ENCODE assay signal across 25 mouse cellular contexts in genomic region chr5:150564426-150564825, GRCm38 (mm10). TPM values are rescaled to one million over a fixed set of nuclear protein-coding genes. Genes with fewer than 3 reads are reported as not detected.
A peak's percentile ranks its signal among the peaks of the same experiment; 100 is the strongest.
DNase-seq lines count a peak whose midpoint lies in the region; ATAC-seq and TF ChIP-seq lines count a peak whose summit lies in the region.
"Had no signal": no experiment of that assay in that cellular context is flagged by ENCODE, and none has a peak within 500 bp of the region (broad histone marks: within the 10 kb centered on the region; RNA-seq: fewer than 3 reads in every experiment).

No protein-coding gene starts in this region.

- no peaks in the 10 kb centered on the region for H3K9me3 ChIP-seq in forebrain, embryonic 10.5 days
- no peaks in the 10 kb centered on the region for H3K9me3 ChIP-seq in forebrain, embryonic 14.5 days (replicated peaks; ENCODE audit: control insufficient read depth, low read length)
- no peaks in the 10 kb centered on the region for H3K9me3 ChIP-seq in liver, postnatal 0 days (ENCODE audit: low read length)
- H3K9me3 ChIP-seq in liver, embryonic 11.5 days (ENCODE audit: control insufficient read depth, low read length): no peaks in the 10 kb centered on the region
- no peaks in the 10 kb centered on the region for H3K9me3 ChIP-seq in heart, embryonic 11.5 days (replicated peaks; ENCODE audit: control insufficient read depth, low read length)
- H3K9me3 ChIP-seq: embryonic facial prominence, embryonic 13.5 days; forebrain, embryonic 13.5 days; heart, embryonic 13.5 days; hindbrain, embryonic 12.5 days; hindbrain, embryonic 15.5 days had no signal

- no peak for ATAC-seq in forebrain, embryonic 14.5 days
- ATAC-seq in liver, postnatal 0 days: no peak
- ATAC-seq in liver, embryonic 11.5 days (replicated peaks; ENCODE audit: low FRiP score): no peak
- no peak for ATAC-seq in heart, embryonic 11.5 days (replicated peaks; ENCODE audit: insufficient number of reproducible peaks, low FRiP score, low TSS enrichment)
- ATAC-seq: activated CD4-positive, CD25-positive, alpha-beta regulatory T cell, adult 4 months; forebrain, embryonic 13.5 days; forebrain, postnatal 0 days had no signal

- no peak overlapping the region for H3K9ac ChIP-seq in forebrain, embryonic 14.5 days (ENCODE audit: low read length)
- no peak overlapping the region for H3K9ac ChIP-seq in liver, postnatal 0 days (replicated peaks)
- H3K9ac ChIP-seq in liver, embryonic 11.5 days (ENCODE audit: low read depth, low read length): no peak overlapping the region
- H3K9ac ChIP-seq in heart, embryonic 11.5 days (ENCODE audit: low read depth, low read length): no peak overlapping the region
- H3K9ac ChIP-seq: embryonic facial prominence, embryonic 13.5 days; forebrain, embryonic 13.5 days; forebrain, postnatal 0 days; heart, embryonic 13.5 days; hindbrain, embryonic 12.5 days; hindbrain, embryonic 15.5 days had no signal

- H3K4me2 ChIP-seq in forebrain, embryonic 14.5 days (ENCODE audit: low read length): no peak overlapping the region
- H3K4me2 ChIP-seq in liver, postnatal 0 days (ENCODE audit: low read depth, low read length): no peak overlapping the region
- H3K4me2 ChIP-seq in liver, embryonic 11.5 days: no peak overlapping the region
- no peak overlapping the region for H3K4me2 ChIP-seq in heart, embryonic 11.5 days
- H3K4me2 ChIP-seq: embryonic facial prominence, embryonic 13.5 days; forebrain, embryonic 13.5 days; heart, embryonic 13.5 days; hindbrain, embryonic 12.5 days; hindbrain, embryonic 15.5 days had no signal

- TF ChIP-seq CTCF in liver, postnatal 0 days (IDR thresholded peaks at IDR 0.05; ENCODE audit: low read depth): no peak

- DNase-seq in forebrain, embryonic 10.5 days (ENCODE audit: extremely low spot score, low spot score): peak; percentile 10
- no peak for DNase-seq in forebrain, embryonic 14.5 days (ENCODE audit: low spot score)
- DNase-seq in liver, postnatal 0 days: peak; percentile 4
- DNase-seq in liver, embryonic 11.5 days (ENCODE audit: low spot score): no peak
- DNase-seq in urinary bladder, postnatal 4 days (ENCODE audit: low spot score in 2 of 2): peak; percentile 11 to 52
- DNase-seq in urinary bladder, postnatal 14 days (ENCODE audit: low spot score): no peak
- DNase-seq: adrenal gland, adult 8-10 months; adrenal gland, postnatal 25 days; cerebellum, adult 11-12 months; cerebellum, adult 9-10 months; cerebellum, postnatal 14 days; forebrain, postnatal 0 days; gastrocnemius, adult 2 months; gastrocnemius, postnatal 14 days; heart, adult 18-20 months had no signal

- no peak overlapping the region for H3K27ac ChIP-seq in forebrain, embryonic 10.5 days
- H3K27ac ChIP-seq in forebrain, embryonic 14.5 days (ENCODE audit: low read depth, low read length): no peak overlapping the region
- H3K27ac ChIP-seq in liver, postnatal 0 days (ENCODE audit: low read depth): no peak overlapping the region
- no peak overlapping the region for H3K27ac ChIP-seq in liver, embryonic 11.5 days (ENCODE audit: low read depth, low read length)
- H3K27ac ChIP-seq in heart, embryonic 11.5 days (ENCODE audit: low read depth, low read length): no peak overlapping the region
- H3K27ac ChIP-seq: embryonic facial prominence, embryonic 13.5 days; forebrain, embryonic 13.5 days; gastrocnemius, adult 2 months; heart, embryonic 13.5 days; hindbrain, embryonic 12.5 days; hindbrain, embryonic 15.5 days had no signal

- no peak overlapping the region for H3K4me3 ChIP-seq in forebrain, embryonic 10.5 days
- H3K4me3 ChIP-seq in forebrain, embryonic 14.5 days (ENCODE audit: low read depth, low read length): no peak overlapping the region
- no peak overlapping the region for H3K4me3 ChIP-seq in liver, postnatal 0 days (ENCODE audit: low read depth, low read length)
- H3K4me3 ChIP-seq in liver, embryonic 11.5 days (ENCODE audit: low read depth, low read length): no peak overlapping the region
- H3K4me3 ChIP-seq in heart, embryonic 11.5 days (ENCODE audit: low read depth, low read length): no peak overlapping the region
- H3K4me3 ChIP-seq: embryonic facial prominence, embryonic 13.5 days; erythroblast, embryonic 14.5 days; forebrain, embryonic 13.5 days; gastrocnemius, adult 2 months; heart, embryonic 13.5 days; hindbrain, embryonic 12.5 days; hindbrain, embryonic 15.5 days had no signal

- TF ChIP-seq EP300 in liver, postnatal 0 days (IDR thresholded peaks at IDR 0.05; ENCODE audit: low read depth): no peak

- no peaks in the 10 kb centered on the region for H3K27me3 ChIP-seq in forebrain, embryonic 10.5 days (ENCODE audit: poor library complexity, severe bottlenecking)
- H3K27me3 ChIP-seq in forebrain, embryonic 14.5 days (replicated peaks; ENCODE audit: control insufficient read depth, insufficient read depth, low read length): no peaks in the 10 kb centered on the region
- H3K27me3 ChIP-seq in liver, postnatal 0 days (ENCODE audit: insufficient read depth, low read length): no peaks in the 10 kb centered on the region
- H3K27me3 ChIP-seq in liver, embryonic 11.5 days (replicated peaks; ENCODE audit: control insufficient read depth, insufficient read depth, low read length): no peaks in the 10 kb centered on the region
- H3K27me3 ChIP-seq in heart, embryonic 11.5 days (ENCODE audit: control insufficient read depth, insufficient read depth, low read length): no peaks in the 10 kb centered on the region
- H3K27me3 ChIP-seq: embryonic facial prominence, embryonic 13.5 days; forebrain, embryonic 13.5 days; heart, embryonic 13.5 days; hindbrain, embryonic 12.5 days; hindbrain, embryonic 15.5 days had no signal

- WGBS in forebrain, embryonic 10.5 days: 92% methylated on average over 6 of the region's 6 CpGs
- 91% methylated on average over 6 of the region's 6 CpGs for WGBS in forebrain, embryonic 14.5 days
- 89% methylated on average over 6 of the region's 6 CpGs for WGBS in liver, postnatal 0 days (ENCODE audit: insufficient replicate concordance)
- WGBS in liver, embryonic 11.5 days: 92% methylated on average over 6 of the region's 6 CpGs
- 90% methylated on average over 6 of the region's 6 CpGs for WGBS in heart, embryonic 11.5 days (ENCODE audit: insufficient replicate concordance)

- peaks cover 97% of the 10 kb centered on the region for H3K36me3 ChIP-seq in forebrain, embryonic 10.5 days (replicated peaks)
- peaks cover 53% of the 10 kb centered on the region for H3K36me3 ChIP-seq in forebrain, embryonic 14.5 days (ENCODE audit: control insufficient read depth, insufficient read depth, low read length)
- H3K36me3 ChIP-seq in liver, postnatal 0 days (replicated peaks; ENCODE audit: insufficient read depth, low read length): peaks cover 50% of the 10 kb centered on the region
- H3K36me3 ChIP-seq in liver, embryonic 11.5 days (ENCODE audit: control insufficient read depth, insufficient read depth, low read length): peaks cover 26% of the 10 kb centered on the region
- H3K36me3 ChIP-seq in heart, embryonic 11.5 days (ENCODE audit: control insufficient read depth, insufficient read depth, low read length): peaks cover 24% of the 10 kb centered on the region

- H3K4me1 ChIP-seq in forebrain, embryonic 10.5 days: no peaks in the 10 kb centered on the region
- no peaks in the 10 kb centered on the region for H3K4me1 ChIP-seq in forebrain, embryonic 14.5 days (ENCODE audit: control insufficient read depth, insufficient read depth, low read length)
- H3K4me1 ChIP-seq in liver, postnatal 0 days (ENCODE audit: insufficient read depth): peaks cover 5% of the 10 kb centered on the region; the same call in 1 of the 2 replicates
- H3K4me1 ChIP-seq in liver, embryonic 11.5 days (replicated peaks; ENCODE audit: control insufficient read depth, insufficient read depth, low read length): no peaks in the 10 kb centered on the region
- no peaks in the 10 kb centered on the region for H3K4me1 ChIP-seq in heart, embryonic 11.5 days (ENCODE audit: control insufficient read depth, insufficient read depth, low read length)
- H3K4me1 ChIP-seq: embryonic facial prominence, embryonic 13.5 days; forebrain, embryonic 13.5 days; hindbrain, embryonic 12.5 days; hindbrain, embryonic 15.5 days had no signal

RNA-seq across cellular contexts. Expression of gene N4bp2l1, which starts 32.6 kb away (rescaled TPM):
- 2.6 and 3.0 TPM in 2 replicates for polyA plus RNA-seq in forebrain, embryonic 10.5 days (2016; fragmentation: Nextera tagmentation; extraction: Ambion mirVana)
- polyA plus RNA-seq in forebrain, embryonic 14.5 days (2014; fragmentation: Nextera tagmentation; extraction: Ambion mirVana): 7.4 and 10.1 TPM in 2 replicates
- 34.0 and 39.8 TPM in 2 replicates for polyA plus RNA-seq in liver, postnatal 0 days (2015; fragmentation: Nextera tagmentation; extraction: Ambion mirVana)
- polyA plus RNA-seq in liver, embryonic 11.5 days (2014; fragmentation: Nextera tagmentation; extraction: Ambion mirVana): 13.0 and 14.3 TPM in 2 replicates
- polyA plus RNA-seq in heart, embryonic 11.5 days (2014; fragmentation: Nextera tagmentation; extraction: Ambion mirVana): 3.0 and 3.2 TPM in 2 replicates

RNA-seq across cellular contexts. Expression of gene Brca2, which starts 42.0 kb away (rescaled TPM):
- polyA plus RNA-seq in forebrain, embryonic 10.5 days (2016; fragmentation: Nextera tagmentation; extraction: Ambion mirVana): 43.3 and 44.0 TPM in 2 replicates
- 10.5 and 11.8 TPM in 2 replicates for polyA plus RNA-seq in forebrain, embryonic 14.5 days (2014; fragmentation: Nextera tagmentation; extraction: Ambion mirVana)
- polyA plus RNA-seq in liver, postnatal 0 days (2015; fragmentation: Nextera tagmentation; extraction: Ambion mirVana): 11.8 and 12.6 TPM in 2 replicates
- 20.5 and 30.0 TPM in 2 replicates for polyA plus RNA-seq in liver, embryonic 11.5 days (2014; fragmentation: Nextera tagmentation; extraction: Ambion mirVana)
- 20.9 and 21.6 TPM in 2 replicates for polyA plus RNA-seq in heart, embryonic 11.5 days (2014; fragmentation: Nextera tagmentation; extraction: Ambion mirVana)

RNA-seq across cellular contexts. Expression of gene Zar1l, which starts 46.5 kb away (rescaled TPM):
- not detected in 2 replicates for polyA plus RNA-seq in forebrain, embryonic 10.5 days (2016; fragmentation: Nextera tagmentation; extraction: Ambion mirVana)
- polyA plus RNA-seq in forebrain, embryonic 14.5 days (2014; fragmentation: Nextera tagmentation; extraction: Ambion mirVana): not detected in 2 replicates
- polyA plus RNA-seq in liver, postnatal 0 days (2015; fragmentation: Nextera tagmentation; extraction: Ambion mirVana): not detected in 2 replicates
- not detected in 2 replicates for polyA plus RNA-seq in liver, embryonic 11.5 days (2014; fragmentation: Nextera tagmentation; extraction: Ambion mirVana)
- not detected in 2 replicates for polyA plus RNA-seq in heart, embryonic 11.5 days (2014; fragmentation: Nextera tagmentation; extraction: Ambion mirVana)
- polyA plus RNA-seq: activated CD4-positive, CD25-positive, alpha-beta regulatory T cell, adult 4 months; brain, embryonic 14.5 days; embryonic facial prominence, embryonic 13.5 days; erythroblast, embryonic 14.5 days; forebrain, embryonic 13.5 days; forebrain, postnatal 0 days; heart, embryonic 13.5 days; heart, embryonic 16.5 days; hindbrain, embryonic 12.5 days; hindbrain, embryonic 15.5 days had no signal

Comparison
In these comparisons a context has a peak if more than half of its experiments do, and no peak if none do; other contexts are left out.
1. DNase-seq: peak in forebrain, embryonic 10.5 days (single experiment), liver, postnatal 0 days (single experiment) and urinary bladder, postnatal 4 days (2 of 2); none in forebrain, embryonic 14.5 days (single experiment), liver, embryonic 11.5 days (single experiment) and urinary bladder, postnatal 14 days (single experiment).